Mouse (Mus musculus) thymus, adult 2 months (tissue): ENCODE measurements around the gene Mfsd4a. TPM values are rescaled to one million over a fixed set of nuclear protein-coding genes. Genes with fewer than 3 reads are reported as not detected.

Source experiments
- DNase-seq: peaks from one replicate; pipeline ENCODE4 v3.0.0; 2021
- H3K27ac ChIP-seq: fragments of 200-500 bp; 2 replicates; pipeline ENCODE4 v1.5.1; 2012; ENCODE audit warnings: low read length, control low read depth; ENCODE audit not compliant: control insufficient read depth, insufficient read depth
- H3K27me3 ChIP-seq: fragments of 200-500 bp; 2 replicates; pipeline ENCODE4 v1.6.1; 2012; ENCODE audit warnings: mild to moderate bottlenecking, low read length, moderate library complexity, mixed read lengths; ENCODE audit not compliant: control insufficient read depth, insufficient read depth
- H3K36me3 ChIP-seq: fragments of 200-500 bp; 2 replicates; pipeline ENCODE4 v1.6.1; 2012; ENCODE audit warnings: mild to moderate bottlenecking, low read length, moderate library complexity; ENCODE audit not compliant: control insufficient read depth, insufficient read depth
- H3K4me1 ChIP-seq: fragments of 200-500 bp; replicated peaks from 2 replicates; pipeline ENCODE4 v1.6.1; 2012; ENCODE audit warnings: low read length; ENCODE audit not compliant: control insufficient read depth, insufficient read depth
- H3K4me3 ChIP-seq: fragments of 200-500 bp; 2 replicates; pipeline ENCODE4 v1.5.1; 2012; ENCODE audit warnings: mild to moderate bottlenecking, low read length, control low read depth, moderate library complexity; ENCODE audit not compliant: control insufficient read depth, insufficient read depth
- CTCF ChIP-seq: fragments of 200-500 bp; IDR thresholded peaks from 2 replicates; pipeline ENCODE4 v1.5.1; 2012; ENCODE audit warnings: mild to moderate bottlenecking, control low read depth, low read length, moderate library complexity, borderline replicate concordance; ENCODE audit not compliant: control insufficient read depth, poor library complexity, insufficient read depth; ENCODE audit errors: extremely low read depth
- POLR2A ChIP-seq: fragments of 200-500 bp; IDR thresholded peaks from 2 replicates; pipeline ENCODE4 v1.6.1; 2012; ENCODE audit warnings: mild to moderate bottlenecking, low read length, control low read depth, moderate library complexity; ENCODE audit not compliant: control insufficient read depth, poor library complexity, insufficient read depth; ENCODE audit errors: extremely low read depth
- WGBS: fragments of 180-500 bp; shearing (Covaris S2); methylation state at CpG from one replicate; pipeline ENCODE4 v1.1.7; 2018; 5-methylcytosine and 5-hydroxymethylcytosine counted together
- polyA plus RNA-seq: library from polyadenylated mRNA; depleted of rRNA; stranded (reverse); fragments of >200 nt; gene quantifications from 2 replicates; pipeline ENCODE4 v1.2.3, GENCODE M21; 2012

The Mfsd4a gene
- polyA plus RNA-seq, 1 experiment = 5.6 TPM

DNA sequence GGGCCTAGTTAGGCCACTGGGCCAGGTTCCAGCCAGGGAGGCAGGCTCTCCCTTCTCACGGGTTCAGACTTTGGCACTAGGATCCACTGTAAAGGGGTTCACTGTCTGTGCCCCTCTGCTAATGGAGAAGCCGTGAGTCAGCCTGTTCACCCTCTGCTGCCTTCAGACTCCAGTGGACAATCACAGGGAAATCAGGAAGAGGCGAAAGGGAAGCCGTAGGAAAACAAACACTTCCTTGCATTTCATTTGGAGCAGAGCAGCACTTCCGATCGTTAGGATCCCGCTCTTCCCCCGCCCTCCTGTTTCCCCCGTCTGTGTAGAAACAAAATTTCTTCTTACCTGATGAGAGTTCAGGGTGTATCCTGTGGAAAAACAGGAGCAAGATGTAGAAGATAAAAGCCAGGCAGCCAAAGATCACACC, 27.7 kb downstream of the Mfsd4a start:
- 92% methylated on average over 9 of the region's 9 CpGs for WGBS

DNA sequence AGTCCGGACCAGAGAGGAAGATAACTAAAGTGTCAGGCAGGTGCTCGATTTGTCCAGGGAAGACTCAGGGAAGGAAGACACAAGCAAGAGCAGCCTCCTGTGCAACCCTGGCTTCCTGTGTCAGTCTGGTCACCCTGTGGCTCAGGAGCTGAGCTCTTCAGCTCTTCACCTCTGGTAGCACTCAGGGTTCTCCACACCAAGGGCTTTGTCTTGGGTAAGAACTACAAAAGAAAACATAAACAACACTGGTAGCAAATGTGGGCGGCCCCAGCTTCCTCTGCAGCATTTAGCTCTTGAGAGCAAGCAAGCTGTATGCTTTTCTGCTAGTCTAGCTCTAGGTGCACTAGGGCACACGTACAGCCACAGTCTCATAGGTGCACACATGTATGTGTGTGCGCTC, 29.1 kb downstream of the Mfsd4a start:
- H3K27ac ChIP-seq = peak overlapping the region; percentile 13

More for the DNA sequence above, 27.7 kb downstream of the Mfsd4a start:
- no peaks in the 10 kb centered on the region for H3K27me3 ChIP-seq
- no peak overlapping the region for H3K27ac ChIP-seq
- H3K4me3 ChIP-seq = no peak overlapping the region
- DNase-seq = no peak
- H3K4me1 ChIP-seq = peaks cover 6% of the 10 kb centered on the region; the same call in 1 of the 2 replicates
- no peaks in the 10 kb centered on the region for H3K36me3 ChIP-seq
- no peak for TF ChIP-seq CTCF
- TF ChIP-seq POLR2A = no peak

GRCm38 (mm10) chr1:132037746-132038145, 30.1 kb downstream of the Mfsd4a start:
- no peak for DNase-seq
- Histone ChIP-seq H3K4me3 (no peak overlapping the region), H3K27ac (no peak overlapping the region), H3K4me1 (peaks cover 6% of the 10 kb centered on the region; the same call in 1 of the 2 replicates), H3K27me3 (no peaks in the 10 kb centered on the region), H3K36me3 (peaks cover 18% of the 10 kb centered on the region; the same call in 1 of the 2 replicates)
- 100% methylated on average over 3 of the region's 3 CpGs for WGBS
- no peak for TF ChIP-seq POLR2A
- TF ChIP-seq CTCF = no peak

More for the DNA sequence above, 29.1 kb downstream of the Mfsd4a start:
- H3K4me1 ChIP-seq = peaks cover 6% of the 10 kb centered on the region; the same call in 1 of the 2 replicates
- no peak overlapping the region for H3K4me3 ChIP-seq
- 86% methylated on average over 5 of the region's 5 CpGs for WGBS
- peaks cover 10% of the 10 kb centered on the region; the same call in 1 of the 2 replicates for H3K36me3 ChIP-seq
- H3K27me3 ChIP-seq = no peaks in the 10 kb centered on the region
- no peak for TF ChIP-seq POLR2A
- no peak for TF ChIP-seq CTCF
- peak; percentile 6 for DNase-seq

DNA sequence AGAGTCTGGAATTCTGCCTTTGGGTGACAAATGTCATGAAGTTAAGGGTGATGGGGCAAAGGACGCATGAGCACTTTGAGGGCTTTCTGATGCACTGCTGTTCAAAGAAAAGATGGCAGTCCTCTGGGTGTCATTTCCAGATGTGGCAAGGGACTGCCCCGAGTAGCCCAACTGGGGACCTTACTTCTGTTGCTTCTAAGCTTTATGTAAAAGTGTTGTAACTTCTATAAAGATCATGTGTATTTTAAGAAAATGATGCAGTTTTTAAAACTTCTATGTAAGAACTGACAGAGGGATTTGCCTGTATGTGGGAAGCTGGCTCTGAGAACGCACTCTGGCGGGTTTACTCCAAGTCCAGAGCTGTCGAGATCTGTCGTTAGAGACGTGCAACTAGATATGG, 35.7 kb downstream of the Mfsd4a start:
- Histone ChIP-seq H3K4me3 (no peak overlapping the region), H3K4me1 (no peaks in the 10 kb centered on the region), H3K27me3 (no peaks in the 10 kb centered on the region), H3K36me3 (peaks cover 54% of the 10 kb centered on the region), H3K27ac (no peak overlapping the region)
- DNase-seq = no peak
- WGBS = 92% methylated on average over 7 of the region's 7 CpGs
- TF ChIP-seq POLR2A (no peak), CTCF (no peak)

DNA sequence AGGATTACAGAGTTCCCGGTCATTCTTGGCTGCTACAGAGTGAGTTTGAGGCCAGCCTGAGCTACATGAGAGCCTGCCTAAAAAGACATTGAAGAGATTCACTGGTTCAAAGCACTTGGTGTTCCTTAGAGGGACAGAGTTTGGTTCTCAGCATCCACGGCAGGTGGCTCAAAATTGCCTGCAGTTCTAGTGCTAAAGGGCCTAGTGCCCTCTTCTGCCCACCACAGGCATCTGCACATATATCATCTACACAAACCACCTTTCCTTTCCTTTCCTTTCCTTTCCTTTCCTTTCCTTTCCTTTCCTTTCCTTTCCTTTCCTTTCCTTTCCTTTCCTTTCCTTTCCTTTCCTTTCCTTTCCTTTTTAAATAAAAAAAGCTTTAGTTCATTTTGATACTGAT, 37.3 kb downstream of the Mfsd4a start:
- Histone ChIP-seq H3K4me1 (no peaks in the 10 kb centered on the region), H3K4me3 (no peak overlapping the region), H3K36me3 (peaks cover 65% of the 10 kb centered on the region), H3K27me3 (no peaks in the 10 kb centered on the region), H3K27ac (no peak overlapping the region)
- TF ChIP-seq CTCF = no peak
- no peak for TF ChIP-seq POLR2A
- no peak for DNase-seq
- 80% methylated on average over 2 of the region's 2 CpGs for WGBS

GRCm38 (mm10) chr1:132028413-132028812, 39.4 kb downstream of the Mfsd4a start:
- Histone ChIP-seq H3K27me3 (no peaks in the 10 kb centered on the region), H3K27ac (no peak overlapping the region), H3K4me1 (no peaks in the 10 kb centered on the region), H3K36me3 (peaks cover 73% of the 10 kb centered on the region), H3K4me3 (no peak overlapping the region)
- TF ChIP-seq POLR2A (no peak), CTCF (no peak)
- WGBS = 94% methylated on average over 9 of the region's 9 CpGs
- DNase-seq = no peak

DNA sequence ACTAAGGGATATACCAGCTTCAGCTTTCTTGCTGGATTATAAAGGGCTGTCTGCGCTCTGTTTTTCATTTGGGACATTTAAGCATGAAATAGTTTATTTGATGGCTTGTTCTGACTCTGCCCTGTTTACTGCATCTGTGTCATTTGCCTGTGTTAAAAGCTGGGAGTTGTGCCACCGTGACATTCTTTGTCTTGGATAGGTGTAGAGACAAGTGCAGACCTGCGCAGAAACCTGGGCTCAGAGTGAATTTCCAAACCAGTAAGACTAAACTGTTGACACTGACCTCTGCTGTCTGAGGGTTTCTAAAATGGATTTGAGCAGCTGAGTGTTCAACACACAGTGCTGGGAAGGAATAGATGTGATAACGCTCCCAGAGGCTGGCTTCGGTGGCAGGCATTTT, 39.9 kb downstream of the Mfsd4a start:
- Histone ChIP-seq H3K4me3 (no peak overlapping the region), H3K4me1 (no peaks in the 10 kb centered on the region), H3K27me3 (no peaks in the 10 kb centered on the region), H3K27ac (no peak overlapping the region), H3K36me3 (peaks cover 73% of the 10 kb centered on the region)
- 96% methylated on average over 5 of the region's 5 CpGs for WGBS
- DNase-seq = no peak
- TF ChIP-seq POLR2A (no peak), CTCF (no peak)
